Mouse (Mus musculus): ENCODE results near the gene Hmcn2.
A peak's percentile ranks its signal among the peaks of the same experiment; 100 is the strongest.

- no peak for TF ChIP-seq EP300 (IDR thresholded peaks at IDR 0.05; ENCODE audit: low read depth)
- TF ChIP-seq CTCF (IDR thresholded peaks at IDR 0.05; ENCODE audit: low read depth), result peak; percentile 77
Measured at GRCm38 (mm10) chr2:31299266-31299665, 14.9 kb upstream of the Hmcn2 start.

Data from liver, postnatal 0 days (tissue).